Mouse (Mus musculus) lung, adult 2 months (tissue): ENCODE results near the gene Dnali1. TPM values are rescaled to one million over a fixed set of nuclear protein-coding genes. Genes with fewer than 3 reads are reported as not detected.
A peak's percentile ranks its signal among the peaks of the same experiment; 100 is the strongest.

Source experiments
- DNase-seq: peaks from one replicate; pipeline ENCODE4 v3.0.0; 2022
- H3K4me1 ChIP-seq: fragments of 200-500 bp; 2 replicates; pipeline ENCODE4 v1.6.1; 2011; ENCODE audit warnings: low read length; ENCODE audit not compliant: control insufficient read depth, insufficient read depth
- H3K4me3 ChIP-seq: fragments of 200-500 bp; replicated peaks from 2 replicates; pipeline ENCODE3; 2011; ENCODE audit warnings: low read depth, mild to moderate bottlenecking, control low read depth, low read length; ENCODE audit errors: extremely low read depth
- CTCF ChIP-seq: fragments of 200-500 bp; IDR thresholded peaks from 2 replicates; pipeline ENCODE4 v1.5.1; 2011; ENCODE audit warnings: mild to moderate bottlenecking, low read length, control low read depth; ENCODE audit not compliant: insufficient read depth
- POLR2A ChIP-seq: fragments of 200-500 bp; IDR thresholded peaks from 2 replicates; pipeline ENCODE4 v1.6.1; 2011; ENCODE audit warnings: low read depth, mild to moderate bottlenecking, control low read depth, low read length, borderline replicate concordance; ENCODE audit errors: extremely low read depth
- WGBS: fragments of 180-500 bp; shearing (Covaris S2); methylation state at CpG from one replicate; pipeline ENCODE4 v1.1.7; 2018; 5-methylcytosine and 5-hydroxymethylcytosine counted together
- polyA plus RNA-seq: library from polyadenylated mRNA; depleted of rRNA; stranded (reverse); fragments of >200 nt; gene quantifications from 2 replicates; pipeline ENCODE4 v1.2.3, GENCODE M21; 2012; rRNA removed

The Dnali1 gene
- 14.9 and 15.8 TPM in 2 replicates for polyA plus RNA-seq

GRCm38 (mm10) chr4:125065517-125066307, at the start of gene Dnali1:
Gene Dnali1, minus strand, starts transcription at chr4:125065703.
- WGBS = 2% methylated on average over 26 of the region's 26 CpGs
- TF ChIP-seq CTCF (no peak), POLR2A (no peak)
- peak; percentile 60 for DNase-seq
- Histone ChIP-seq H3K4me3 (peak within 1 kb of the TSS; percentile 69), H3K4me1 (0 out of 2 replicates have a peak, but pooled peaks cover 4% of the 10 kb centered on the region)

- no peak overlapping the region for H3K4me3 ChIP-seq
- peaks cover 12% of the 10 kb centered on the region for H3K4me1 ChIP-seq
- WGBS = 65% methylated on average over 4 of the region's 4 CpGs
- DNase-seq = no peak
- TF ChIP-seq POLR2A (no peak), CTCF (no peak)
Observed at GRCm38 (mm10) chr4:125115081-125115480, 49.6 kb upstream of the Dnali1 start.

GRCm38 (mm10) chr4:125114638-125115037, 49.1 kb upstream of the Dnali1 start:
- TF ChIP-seq POLR2A (no peak), CTCF (peak; percentile 90)
- no peak overlapping the region for H3K4me3 ChIP-seq
- 4% methylated on average over 6 of the region's 6 CpGs for WGBS
- peaks cover 12% of the 10 kb centered on the region for H3K4me1 ChIP-seq
- peak; percentile 86 for DNase-seq

GRCm38 (mm10) chr4:125105354-125105753, 39.9 kb upstream of the Dnali1 start:
- 95% methylated on average over 9 of the region's 9 CpGs for WGBS
- TF ChIP-seq POLR2A = no peak
- no peak for TF ChIP-seq CTCF
- no peak for DNase-seq
- Histone ChIP-seq H3K4me3 (no peak overlapping the region), H3K4me1 (no peaks in the 10 kb centered on the region)

GRCm38 (mm10) chr4:125101334-125101733, 35.8 kb upstream of the Dnali1 start:
- 76% methylated on average over 13 of the region's 13 CpGs for WGBS
- H3K4me1 ChIP-seq = no peaks in the 10 kb centered on the region
- no peak overlapping the region for H3K4me3 ChIP-seq
- no peak for TF ChIP-seq CTCF
- TF ChIP-seq POLR2A = no peak
- DNase-seq = no peak

GRCm38 (mm10) chr4:125099458-125099857, 34.0 kb upstream of the Dnali1 start:
- Histone ChIP-seq H3K4me3 (no peak overlapping the region), H3K4me1 (no peaks in the 10 kb centered on the region)
- 10% methylated on average over 8 of the region's 8 CpGs for WGBS
- TF ChIP-seq POLR2A (no peak), CTCF (peak; percentile 95)
- peak; percentile 85 for DNase-seq

- no peak for TF ChIP-seq POLR2A
- no peak for TF ChIP-seq CTCF
- DNase-seq = no peak
- Histone ChIP-seq H3K4me1 (no peaks in the 10 kb centered on the region), H3K4me3 (no peak overlapping the region)
- 70% methylated on average over 4 of the region's 4 CpGs for WGBS
Observed at GRCm38 (mm10) chr4:125097412-125097811, 31.9 kb upstream of the Dnali1 start.

GRCm38 (mm10) chr4:125096066-125096465, 30.6 kb upstream of the Dnali1 start:
- WGBS = 83% methylated on average over 5 of the region's 5 CpGs
- TF ChIP-seq CTCF = no peak
- TF ChIP-seq POLR2A = no peak
- DNase-seq = no peak
- H3K4me3 ChIP-seq = no peak overlapping the region
- H3K4me1 ChIP-seq = no peaks in the 10 kb centered on the region

- no peaks in the 10 kb centered on the region for H3K4me1 ChIP-seq
- DNase-seq = no peak
- H3K4me3 ChIP-seq = no peak overlapping the region
- no peak for TF ChIP-seq POLR2A
- TF ChIP-seq CTCF = no peak
- WGBS = 84% methylated on average over 5 of the region's 5 CpGs
Observed at GRCm38 (mm10) chr4:125093031-125093430, 27.5 kb upstream of the Dnali1 start.

GRCm38 (mm10) chr4:125085346-125085841, 19.9 kb upstream of the Dnali1 start:
- Histone ChIP-seq H3K4me1 (peaks cover 7% of the 10 kb centered on the region), H3K4me3 (peak overlapping the region; percentile 99)
- DNase-seq = no peak
- TF ChIP-seq POLR2A (no peak), CTCF (no peak)
- under 1% methylated on average over 40 of the region's 45 CpGs for WGBS
